Mouse (Mus musculus): ENCODE data around the gene Rhoh. TPM values are rescaled to one million over a fixed set of nuclear protein-coding genes. Genes with fewer than 3 reads are reported as not detected.

Rhoh gene
- total RNA-seq, 2 experiments from 2014 or later = 0.30 to 0.42 TPM

- intact Hi-C loops (cut with DNase I) = no loop called here
- DNase-seq = no peak
Measured at GRCm38 (mm10) chr5:65859396-65859795, 1.6 kb upstream of the Rhoh start.

GRCm38 (mm10) chr5:65860281-65861000 is 572 bp upstream of the Rhoh start:
- DNase-seq = no peak
- intact Hi-C loops (cut with DNase I) = no loop called here

GRCm38 (mm10) chr5:65862217-65862927 is 1.4 kb downstream of the Rhoh start:
- DNase-seq = no peak
- intact Hi-C loops (cut with DNase I) = no loop called here

- intact Hi-C loops (cut with DNase I) = no loop called here
- DNase-seq = no peak
Measured at GRCm38 (mm10) chr5:65863349-65863749, 2.3 kb downstream of the Rhoh start.

GRCm38 (mm10) chr5:65864486-65864885 is 3.5 kb downstream of the Rhoh start:
- intact Hi-C loops (cut with DNase I) = no loop called here
- DNase-seq = no peak

GRCm38 (mm10) chr5:65864946-65865345 is 3.9 kb downstream of the Rhoh start:
- intact Hi-C loops (cut with DNase I) = no loop called here

GRCm38 (mm10) chr5:65866591-65866990 is 5.6 kb downstream of the Rhoh start:
- intact Hi-C loops (cut with DNase I) = no loop called here

More at GRCm38 (mm10) chr5:65864946-65865345, 3.9 kb downstream of the Rhoh start:
- no peak for DNase-seq

GRCm38 (mm10) chr5:65867380-65868116 is 6.5 kb downstream of the Rhoh start:
- no peak for DNase-seq
- intact Hi-C loops (cut with DNase I) = no loop called here

More at GRCm38 (mm10) chr5:65866591-65866990, 5.6 kb downstream of the Rhoh start:
- DNase-seq = no peak

- intact Hi-C loops (cut with DNase I) = no loop called here
- no peak for DNase-seq
Measured at GRCm38 (mm10) chr5:65868419-65868818, 7.4 kb downstream of the Rhoh start.

GRCm38 (mm10) chr5:65869660-65870059 is 8.6 kb downstream of the Rhoh start:
- no peak for DNase-seq
- intact Hi-C loops (cut with DNase I) = no loop called here

GRCm38 (mm10) chr5:65871276-65871875 is 10.4 kb downstream of the Rhoh start:
- intact Hi-C loops (cut with DNase I) = no loop called here
- no peak for DNase-seq

GRCm38 (mm10) chr5:65873212-65873611 is 12.2 kb downstream of the Rhoh start:
- DNase-seq = no peak
- intact Hi-C loops (cut with DNase I) = no loop called here

- intact Hi-C loops (cut with DNase I) = no loop called here
Measured at GRCm38 (mm10) chr5:65875269-65875668, 14.3 kb downstream of the Rhoh start.

GRCm38 (mm10) chr5:65878367-65878766 is 17.4 kb downstream of the Rhoh start:
- intact Hi-C loops (cut with DNase I) = no loop called here
- no peak for DNase-seq

More at GRCm38 (mm10) chr5:65875269-65875668, 14.3 kb downstream of the Rhoh start:
- no peak for DNase-seq

GRCm38 (mm10) chr5:65881254-65881653 is 20.2 kb downstream of the Rhoh start:
- no peak for DNase-seq
- intact Hi-C loops (cut with DNase I) = no loop called here

- intact Hi-C loops (cut with DNase I) = no loop called here
- no peak for DNase-seq
Measured at GRCm38 (mm10) chr5:65882476-65883205, 21.6 kb downstream of the Rhoh start.

GRCm38 (mm10) chr5:65883355-65883754 is 22.3 kb downstream of the Rhoh start:
- no peak for DNase-seq
- intact Hi-C loops (cut with DNase I) = no loop called here

GRCm38 (mm10) chr5:65885699-65886443 is 24.9 kb downstream of the Rhoh start:
- no peak for DNase-seq
- intact Hi-C loops (cut with DNase I) = no loop called here

- intact Hi-C loops (cut with DNase I) = no loop called here
- no peak for DNase-seq
Measured at GRCm38 (mm10) chr5:65888102-65888501, 27.1 kb downstream of the Rhoh start.

GRCm38 (mm10) chr5:65888998-65889397 is 28.0 kb downstream of the Rhoh start:
- DNase-seq = no peak

More at GRCm38 (mm10) chr5:65888998-65889397, 28.0 kb downstream of the Rhoh start:
- intact Hi-C loops (cut with DNase I) = no loop called here

All from left cerebral cortex, postnatal 4 days (tissue).